Mouse (Mus musculus): ENCODE data around the gene Alox12e.

DNA sequence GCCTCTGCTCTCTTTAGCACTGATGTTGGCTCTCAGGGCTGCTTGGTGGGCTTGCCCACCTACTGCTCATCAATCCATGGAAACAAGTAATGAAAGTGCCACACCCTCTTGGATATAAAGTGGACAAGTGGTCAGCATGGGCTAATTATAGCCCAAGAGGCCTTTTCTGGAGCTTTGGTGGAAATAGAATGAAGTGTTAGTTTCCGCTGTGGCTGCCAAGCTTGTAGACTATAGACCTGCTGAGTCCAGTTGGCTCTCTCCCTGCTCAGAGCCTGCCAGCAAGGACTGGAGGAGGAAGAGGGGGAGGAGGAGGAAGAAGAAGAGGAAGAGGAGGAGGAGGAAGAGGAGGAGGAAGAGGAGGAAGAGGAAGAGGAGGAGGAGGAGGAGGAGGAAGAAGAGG, 56.0 kb downstream of the Alox12e start:
- TF ChIP-seq CTCF (IDR thresholded peaks at IDR 0.05) (no peak), EP300 (IDR thresholded peaks at IDR 0.05; ENCODE audit: insufficient read depth, low read depth, low read length) (no peak), POLR2A (IDR thresholded peaks at IDR 0.05; ENCODE audit: insufficient read depth, low read depth, low read length) (no peak)

Measured in heart, adult 2 months (tissue).